Mouse (Mus musculus) forebrain, embryonic 11.5 days (tissue): ENCODE results near the gene Krt36. TPM values are rescaled to one million over a fixed set of nuclear protein-coding genes. Genes with fewer than 3 reads are reported as not detected.

Experiments
- ATAC-seq: fragments of 200-750 bp; cut with Nextera tagmentation; replicated peaks from 2 replicates; pipeline ENCODE4 v1.8.0; 2017; ENCODE audit warnings: moderate TSS enrichment; ENCODE audit not compliant: low FRiP score
- DNase-seq: peaks from one replicate; pipeline ENCODE4 v3.0.0-alpha.2; 2017; ENCODE audit warnings: low spot score
- H3K27ac ChIP-seq: fragments of 300-500 bp; sonication (generic); 2 replicates; pipeline ENCODE4 v1.5.1; 2014; ENCODE audit warnings: low read depth, low read length
- H3K27me3 ChIP-seq: fragments of 300-500 bp; sonication (generic); 2 replicates; pipeline ENCODE4 v1.6.1; 2014; ENCODE audit warnings: mild to moderate bottlenecking, low read length, mixed read lengths; ENCODE audit not compliant: control insufficient read depth, insufficient read depth
- H3K36me3 ChIP-seq: fragments of 300-500 bp; sonication (generic); 2 replicates; pipeline ENCODE4 v1.6.1; 2014; ENCODE audit warnings: mild to moderate bottlenecking, low read length, moderate library complexity, mixed read lengths; ENCODE audit not compliant: control insufficient read depth, insufficient read depth
- H3K4me1 ChIP-seq: fragments of 300-500 bp; sonication (generic); replicated peaks from 2 replicates; pipeline ENCODE4 v1.6.1; 2014; ENCODE audit warnings: low read length, mixed read lengths; ENCODE audit not compliant: control insufficient read depth, insufficient read depth
- H3K4me2 ChIP-seq: fragments of 300-500 bp; sonication (generic); 2 replicates; pipeline ENCODE4 v1.6.1; 2014; ENCODE audit warnings: low read depth, mild to moderate bottlenecking, low read length, moderate library complexity, mixed read lengths; ENCODE audit not compliant: severe bottlenecking
- H3K4me3 ChIP-seq: fragments of 300-500 bp; sonication (generic); 2 replicates; pipeline ENCODE4 v1.5.1; 2014; ENCODE audit warnings: low read depth, low read length
- H3K9ac ChIP-seq: fragments of 300-500 bp; sonication (generic); 2 replicates; pipeline ENCODE4 v1.6.1; 2014; ENCODE audit warnings: low read length
- H3K9me3 ChIP-seq: fragments of 300-500 bp; sonication (generic); 2 replicates; pipeline ENCODE4 v1.6.1; 2016; ENCODE audit warnings: low read length, mixed read lengths; ENCODE audit not compliant: control insufficient read depth
- WGBS: fragments of 180-500 bp; shearing (Covaris S2); extraction: QIAGEN DNeasy Blood & Tissue Kit; methylation state at CpG from one replicate; pipeline ENCODE4 v1.1.7; 2014; 5-methylcytosine and 5-hydroxymethylcytosine counted together
- polyA plus RNA-seq: library from polyadenylated mRNA; unstranded; fragments of >200 nt; fragmentation: Nextera tagmentation; extraction: Ambion mirVana; gene quantifications from 2 replicates; pipeline ENCODE4 v1.2.1, GENCODE M21; 2014

The Krt36 gene
- not detected in 2 replicates for polyA plus RNA-seq

DNA sequence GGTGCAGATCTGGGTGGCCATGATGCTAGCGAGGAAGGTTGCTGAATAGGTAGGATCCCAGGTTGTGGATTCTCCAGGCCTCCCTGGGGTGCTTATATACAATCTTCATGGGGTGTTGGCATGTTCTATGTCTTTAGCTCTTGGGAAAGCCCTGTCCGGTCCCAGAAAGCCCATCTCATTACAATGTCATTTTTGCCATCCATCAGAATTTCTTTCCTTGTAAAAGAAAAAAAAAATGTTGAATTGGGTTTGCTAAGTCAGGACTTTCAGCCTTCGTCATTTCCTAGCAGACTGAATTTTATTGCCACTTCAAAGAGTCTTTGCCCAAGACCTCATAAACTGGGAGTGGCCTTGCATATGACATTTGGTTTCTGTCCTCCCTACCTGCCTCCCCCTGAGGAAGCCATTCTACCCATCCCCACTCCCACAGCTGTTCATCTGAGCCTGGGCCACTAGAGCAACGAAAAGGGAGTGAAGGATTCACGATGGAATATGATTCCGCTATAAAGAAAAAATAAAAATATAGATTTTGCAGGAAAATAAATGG, at the start of gene Krt36:
TSS of gene Krt36 (minus strand) at position 51 of the 547 bp plus-strand sequence.
- Histone ChIP-seq H3K36me3 (no peaks in the 10 kb centered on the region), H3K27ac (no peak within 1 kb of the TSS), H3K27me3 (no peaks in the 10 kb centered on the region), H3K4me3 (no peak within 1 kb of the TSS), H3K4me1 (no peaks in the 10 kb centered on the region; the same call in 1 of the 2 replicates), H3K9ac (no peak within 1 kb of the TSS), H3K4me2 (no peak within 1 kb of the TSS), H3K9me3 (no peaks in the 10 kb centered on the region)
- ATAC-seq (no peak), DNase-seq (no peak)
- WGBS = 89% methylated on average over 6 of the region's 6 CpGs

DNA sequence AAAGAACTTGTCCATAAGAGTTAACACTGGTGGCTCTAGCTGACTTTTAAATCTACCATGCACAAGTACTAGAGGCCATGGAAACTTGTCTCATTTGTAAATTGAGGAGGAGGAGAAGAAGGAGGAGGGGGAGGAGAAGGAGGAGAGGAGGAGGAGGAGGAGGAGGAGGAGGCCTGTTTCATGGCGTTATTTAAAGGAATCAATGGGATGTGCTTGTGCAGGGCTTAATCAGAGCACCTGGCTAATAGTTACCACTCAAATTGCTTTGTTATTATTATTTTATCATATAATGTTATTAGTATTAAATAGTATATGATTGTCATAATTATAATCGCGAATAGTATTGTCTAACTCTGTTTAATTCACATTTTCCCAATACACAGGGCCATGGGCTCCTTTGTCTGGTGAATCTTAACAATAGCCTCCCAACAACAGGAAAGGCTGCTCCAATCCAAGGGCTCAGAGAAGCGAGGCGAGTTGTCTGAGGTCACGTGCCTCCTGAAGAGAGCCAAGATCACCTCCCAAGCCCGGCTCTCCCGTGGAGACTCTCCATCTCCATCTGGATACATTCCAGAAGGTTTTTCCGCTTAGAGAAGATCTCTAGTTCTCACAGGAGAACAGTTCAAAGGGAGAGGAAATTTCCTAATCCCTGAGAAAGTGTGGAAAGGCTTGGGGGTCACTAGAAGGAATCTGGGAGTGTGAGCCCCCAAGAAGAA, 43.3 kb upstream of the Krt36 start, which contains the start of gene Krt19:
TSS of gene Krt19 (minus strand) at position 51 of the 716 bp plus-strand sequence.
- Histone ChIP-seq H3K36me3 (no peaks in the 10 kb centered on the region), H3K27ac (no peak within 1 kb of the TSS), H3K4me2 (no peak within 1 kb of the TSS), H3K4me3 (no peak within 1 kb of the TSS), H3K9ac (no peak within 1 kb of the TSS), H3K9me3 (no peaks in the 10 kb centered on the region), H3K27me3 (peaks cover 17% of the 10 kb centered on the region), H3K4me1 (peaks cover 3% of the 10 kb centered on the region; the same call in 1 of the 2 replicates)
- no peak for ATAC-seq
- no peak for DNase-seq
- WGBS = 53% methylated on average over 9 of the region's 9 CpGs

DNA sequence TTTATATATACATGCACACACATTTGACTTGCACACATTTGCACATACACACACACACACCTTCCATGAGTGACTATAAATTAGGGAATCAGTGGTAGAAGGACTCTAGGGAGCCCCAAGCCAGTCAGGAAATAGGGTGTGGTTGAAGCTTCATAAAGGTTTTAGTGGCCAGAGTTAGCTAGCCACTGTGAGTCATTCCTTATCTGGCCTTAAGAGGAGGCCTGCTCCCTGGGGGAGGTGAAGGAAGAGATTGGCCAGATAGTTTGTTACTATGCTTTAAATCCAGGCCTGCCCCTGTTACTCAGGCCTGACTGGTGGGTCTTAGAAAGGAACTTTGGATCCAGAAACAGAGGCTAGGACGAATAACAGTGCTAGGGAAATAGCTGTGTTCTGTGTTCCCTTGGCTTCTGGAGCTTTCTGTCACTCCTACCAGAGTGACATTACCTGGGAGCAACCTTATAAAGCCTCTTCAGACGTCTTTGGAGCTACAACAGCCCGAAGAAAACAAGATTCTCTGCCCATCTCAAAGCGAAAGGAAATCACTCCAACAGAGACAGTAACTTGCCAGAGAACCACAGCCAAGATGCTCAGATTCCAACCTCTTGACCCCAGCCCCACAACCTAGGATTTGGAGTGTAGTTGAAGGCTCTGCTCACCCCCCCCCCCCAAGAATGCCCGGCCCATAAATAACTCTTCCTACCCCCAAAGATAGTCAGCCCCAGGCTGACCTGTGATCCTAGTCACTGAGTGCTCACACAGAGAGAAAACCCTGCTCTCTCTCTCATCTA, 42.3 kb upstream of the Krt36 start:
- no peaks in the 10 kb centered on the region for H3K36me3 ChIP-seq
- no peak overlapping the region for H3K4me2 ChIP-seq
- H3K4me1 ChIP-seq = peaks cover 3% of the 10 kb centered on the region; the same call in 1 of the 2 replicates
- DNase-seq (no peak), ATAC-seq (no peak)
- H3K9me3 ChIP-seq = no peaks in the 10 kb centered on the region
- no peak overlapping the region for H3K9ac ChIP-seq
- no peak overlapping the region for H3K4me3 ChIP-seq
- H3K27ac ChIP-seq = no peak overlapping the region
- 69% methylated on average over 5 of the region's 5 CpGs for WGBS
- peaks cover 17% of the 10 kb centered on the region for H3K27me3 ChIP-seq

DNA sequence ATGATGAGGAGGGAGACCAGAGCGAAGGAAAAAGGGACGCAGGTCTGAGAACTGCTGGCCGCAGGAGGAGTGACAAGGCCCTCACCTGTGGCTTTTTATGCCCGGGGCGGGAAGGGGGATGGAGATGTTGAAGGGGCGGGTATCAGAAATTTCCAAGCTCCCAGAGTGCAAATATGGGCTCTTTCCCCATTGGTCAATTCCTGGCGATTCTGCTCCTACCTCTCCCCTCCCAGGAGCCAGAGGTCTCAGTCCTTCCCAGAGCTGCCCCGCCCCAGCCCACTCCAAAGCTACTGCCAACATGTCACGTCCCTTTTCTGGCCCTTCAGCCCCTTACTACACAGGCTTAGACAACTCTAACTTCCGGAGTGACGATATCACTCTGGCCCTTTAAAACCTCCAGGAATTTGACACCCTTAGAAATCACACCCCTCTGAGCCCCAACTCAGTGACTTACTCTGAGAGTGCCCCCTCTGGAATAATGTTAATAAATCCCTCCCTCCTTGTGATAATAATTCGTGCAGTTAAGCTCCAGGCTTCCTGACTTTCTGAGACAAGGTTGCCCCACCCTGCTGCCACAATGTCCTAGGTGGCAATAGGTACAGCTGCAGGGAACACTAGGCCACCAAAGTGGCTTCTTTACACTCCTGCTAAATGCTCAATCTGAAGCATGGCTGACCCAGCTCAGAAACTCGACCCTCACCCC, 40.6 kb upstream of the Krt36 start:
- peaks cover 17% of the 10 kb centered on the region for H3K27me3 ChIP-seq
- peak overlapping the region; percentile 17; the same call in 1 of the 2 replicates for H3K4me3 ChIP-seq
- WGBS = 2% methylated on average over 13 of the region's 13 CpGs
- no peaks in the 10 kb centered on the region for H3K9me3 ChIP-seq
- H3K27ac ChIP-seq = no peak overlapping the region
- H3K9ac ChIP-seq = no peak overlapping the region
- ATAC-seq (no peak), DNase-seq (no peak)
- H3K4me1 ChIP-seq = peaks cover 3% of the 10 kb centered on the region; the same call in 1 of the 2 replicates
- no peaks in the 10 kb centered on the region for H3K36me3 ChIP-seq
- peak overlapping the region; percentile 48 for H3K4me2 ChIP-seq

DNA sequence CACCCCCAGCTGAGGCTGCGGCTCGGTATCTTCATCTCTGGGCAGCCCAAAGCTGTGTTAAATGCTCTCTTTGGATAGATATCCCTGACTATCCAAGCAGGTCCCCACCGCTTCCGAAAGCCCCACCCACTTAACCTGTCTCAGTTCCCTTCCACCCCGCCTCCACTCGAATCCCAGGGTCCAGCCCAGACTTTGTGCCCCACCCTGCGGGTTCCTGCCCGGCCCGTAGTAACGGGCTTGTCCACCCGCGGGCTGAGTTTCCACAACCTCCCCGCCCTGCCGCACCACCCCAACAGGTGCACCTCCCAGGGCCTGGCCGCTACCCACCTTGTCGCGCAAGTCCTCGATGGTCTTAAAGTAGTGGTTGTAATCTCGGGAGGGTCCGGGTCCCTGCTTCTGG, 39.7 kb upstream of the Krt36 start:
- 1% methylated on average over 20 of the region's 20 CpGs for WGBS
- ATAC-seq (no peak), DNase-seq (no peak)
- H3K9ac ChIP-seq = no peak overlapping the region
- peaks cover 17% of the 10 kb centered on the region for H3K27me3 ChIP-seq
- H3K27ac ChIP-seq = no peak overlapping the region
- H3K9me3 ChIP-seq = no peaks in the 10 kb centered on the region
- no peaks in the 10 kb centered on the region for H3K36me3 ChIP-seq
- peak overlapping the region; percentile 17; the same call in 1 of the 2 replicates for H3K4me3 ChIP-seq
- peak overlapping the region; percentile 48 for H3K4me2 ChIP-seq
- peaks cover 3% of the 10 kb centered on the region; the same call in 1 of the 2 replicates for H3K4me1 ChIP-seq

DNA sequence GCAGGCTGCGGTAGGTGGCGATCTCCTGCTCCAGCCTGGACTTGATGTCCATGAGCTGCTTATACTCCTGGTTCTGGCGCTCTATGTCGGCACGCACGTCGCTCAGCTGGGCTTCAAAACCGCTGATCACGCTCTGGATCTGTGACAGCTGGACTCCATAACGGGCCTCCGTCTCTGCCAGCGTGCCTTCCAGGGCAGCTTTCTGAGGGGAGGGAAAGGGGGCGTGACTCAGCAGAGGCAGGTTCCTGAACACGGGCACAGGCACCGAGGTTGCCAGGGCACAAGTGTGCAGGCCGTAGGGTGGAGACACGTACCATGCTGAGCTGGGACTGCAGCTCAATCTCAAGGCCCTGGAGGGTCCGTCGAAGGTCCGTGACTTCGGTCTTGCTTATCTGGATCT, 35.5 kb upstream of the Krt36 start:
- H3K4me2 ChIP-seq = no peak overlapping the region
- 90% methylated on average over 21 of the region's 21 CpGs for WGBS
- H3K4me1 ChIP-seq = peaks cover 12% of the 10 kb centered on the region; the same call in 1 of the 2 replicates
- H3K4me3 ChIP-seq = no peak overlapping the region
- DNase-seq (no peak), ATAC-seq (no peak)
- H3K36me3 ChIP-seq = no peaks in the 10 kb centered on the region
- H3K9me3 ChIP-seq = no peaks in the 10 kb centered on the region
- H3K27ac ChIP-seq = no peak overlapping the region
- H3K27me3 ChIP-seq = peaks cover 9% of the 10 kb centered on the region
- no peak overlapping the region for H3K9ac ChIP-seq

DNA sequence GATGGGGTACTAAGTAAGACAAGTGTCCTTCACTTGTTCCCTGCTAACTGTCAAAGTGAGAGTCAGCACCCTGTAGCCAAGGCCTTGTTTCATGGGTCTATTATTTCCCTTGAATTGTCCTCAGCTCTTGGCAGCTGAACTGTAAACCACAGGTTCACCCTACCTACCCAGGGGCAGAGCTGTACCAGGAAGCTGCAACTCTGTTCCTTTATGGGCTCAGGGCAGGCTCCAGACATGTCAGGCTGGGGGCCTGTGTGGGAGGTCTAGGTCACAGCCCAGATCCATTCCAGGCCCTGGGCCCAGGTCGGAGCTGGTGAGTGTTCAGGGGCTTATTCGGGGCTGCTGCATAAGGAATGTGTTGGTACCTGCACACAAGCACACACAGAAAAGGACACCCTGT, 34.0 kb upstream of the Krt36 start:
- Histone ChIP-seq H3K4me3 (no peak overlapping the region), H3K9me3 (no peaks in the 10 kb centered on the region), H3K27ac (no peak overlapping the region), H3K36me3 (no peaks in the 10 kb centered on the region), H3K4me2 (no peak overlapping the region), H3K4me1 (peaks cover 9% of the 10 kb centered on the region; the same call in 1 of the 2 replicates), H3K27me3 (0 out of 2 replicates have a peak, but pooled peaks cover 2% of the 10 kb centered on the region), H3K9ac (no peak overlapping the region)
- WGBS = 87% methylated on average over 2 of the region's 2 CpGs
- DNase-seq (no peak), ATAC-seq (no peak)

DNA sequence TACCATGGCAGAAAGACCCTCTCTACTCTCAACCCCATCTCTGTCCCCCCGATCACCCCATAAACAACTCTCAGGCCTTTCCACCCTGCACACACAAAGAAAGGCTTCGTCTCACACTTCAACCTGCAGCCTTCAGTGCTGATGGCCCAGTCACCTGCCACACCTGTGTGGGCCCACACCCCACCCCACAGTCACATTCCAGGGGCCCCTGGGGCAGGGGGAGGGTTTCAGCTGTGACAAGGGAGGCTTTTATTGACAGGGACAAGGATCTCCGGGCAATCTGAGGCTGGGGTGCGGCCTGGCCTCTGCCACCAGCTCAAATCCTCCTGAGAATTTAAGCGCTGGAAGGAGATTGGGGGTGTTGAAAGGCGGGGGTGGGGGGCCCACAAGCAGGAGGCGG, 33.4 kb upstream of the Krt36 start:
- WGBS = 44% methylated on average over 7 of the region's 7 CpGs
- H3K36me3 ChIP-seq = no peaks in the 10 kb centered on the region
- H3K4me1 ChIP-seq = peaks cover 9% of the 10 kb centered on the region; the same call in 1 of the 2 replicates
- no peak for ATAC-seq
- no peaks in the 10 kb centered on the region for H3K9me3 ChIP-seq
- no peak overlapping the region for H3K4me2 ChIP-seq
- H3K9ac ChIP-seq = no peak overlapping the region
- no peak overlapping the region for H3K27ac ChIP-seq
- H3K4me3 ChIP-seq = no peak overlapping the region
- no peak for DNase-seq
- H3K27me3 ChIP-seq = no peaks in the 10 kb centered on the region
